Mouse (Mus musculus) adrenal gland, adult 2 months (tissue): ENCODE data around the gene Sec14l1. TPM values are rescaled to one million over a fixed set of nuclear protein-coding genes. Genes with fewer than 3 reads are reported as not detected.

ENCODE experiments used
- DNase-seq: peaks from one replicate; pipeline ENCODE4 v3.0.0; 2021
- polyA plus RNA-seq: library from polyadenylated mRNA; depleted of rRNA; stranded (reverse); fragments of >200 nt; gene quantifications from 2 replicates; pipeline ENCODE4 v1.2.3, GENCODE M21; 2012
- total RNA-seq, 2 experiments: library from RNA; stranded (reverse); gene quantifications; 2 replicates each; pipeline ENCODE4 v1.2.3; 2021

Sec14l1 gene
- total and polyA plus RNA-seq, 3 experiments, result 117 to 175 (median 161) TPM

DNA sequence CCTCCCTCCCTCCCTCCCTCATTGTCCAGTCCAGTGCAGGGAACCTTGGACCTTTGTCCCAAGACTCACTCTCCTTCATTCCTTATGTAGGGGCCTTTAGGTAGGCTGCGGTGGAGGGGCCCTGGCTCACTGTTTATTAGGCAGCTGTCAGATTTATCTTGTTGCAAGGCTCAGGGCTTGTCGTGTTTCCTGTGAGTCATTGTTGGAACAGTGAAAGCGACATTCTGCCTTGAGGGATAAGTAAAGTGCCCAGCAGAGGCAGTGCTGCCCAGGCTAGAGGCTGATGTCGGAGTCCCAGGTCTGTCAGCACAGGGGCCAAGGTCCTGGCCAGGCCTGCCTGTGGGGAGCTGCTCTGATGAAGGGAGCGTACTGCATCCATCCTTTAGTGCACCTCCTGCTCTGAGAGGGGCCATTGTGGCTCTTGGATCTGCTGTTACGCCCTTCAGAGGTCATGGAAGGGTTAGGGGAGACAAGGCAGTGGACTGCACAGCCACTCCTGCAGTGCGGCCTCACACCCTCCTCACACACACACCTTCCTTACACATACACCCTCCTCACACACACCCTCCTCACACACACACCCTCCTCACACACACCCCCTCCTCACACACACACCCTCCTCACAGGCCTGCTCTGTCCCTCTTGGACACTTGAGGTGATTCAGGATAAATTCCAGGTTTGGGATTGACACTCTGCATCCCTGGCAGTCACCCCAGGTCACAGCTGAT is 39.3 kb downstream of the Sec14l1 start:
- peak; percentile 78 for DNase-seq

- DNase-seq, result no peak
These were observed 41.8 kb downstream of the Sec14l1 start for GRCm38 (mm10) chr11:117156725-117157124.

DNA sequence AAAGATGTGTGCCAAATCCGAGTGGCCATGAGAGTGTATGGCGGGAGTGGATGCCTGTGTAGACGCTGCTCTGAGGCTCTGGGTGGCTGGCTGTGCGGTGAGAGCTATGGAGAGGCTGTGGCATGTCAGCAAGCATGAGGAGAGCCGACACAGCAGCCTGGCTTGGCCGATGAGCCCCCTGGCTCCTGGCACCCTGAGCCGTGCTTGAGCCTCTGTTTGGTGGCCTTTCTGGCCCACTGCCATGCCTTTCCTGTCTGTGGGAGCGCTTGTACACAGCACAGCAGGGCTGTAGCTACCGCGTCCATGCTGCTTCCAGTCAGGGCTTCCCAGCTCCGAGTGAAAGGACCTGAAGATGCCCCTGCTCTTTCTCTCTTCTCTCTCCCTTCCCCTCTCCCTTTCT is 43.4 kb downstream of the Sec14l1 start:
- no peak for DNase-seq

DNA sequence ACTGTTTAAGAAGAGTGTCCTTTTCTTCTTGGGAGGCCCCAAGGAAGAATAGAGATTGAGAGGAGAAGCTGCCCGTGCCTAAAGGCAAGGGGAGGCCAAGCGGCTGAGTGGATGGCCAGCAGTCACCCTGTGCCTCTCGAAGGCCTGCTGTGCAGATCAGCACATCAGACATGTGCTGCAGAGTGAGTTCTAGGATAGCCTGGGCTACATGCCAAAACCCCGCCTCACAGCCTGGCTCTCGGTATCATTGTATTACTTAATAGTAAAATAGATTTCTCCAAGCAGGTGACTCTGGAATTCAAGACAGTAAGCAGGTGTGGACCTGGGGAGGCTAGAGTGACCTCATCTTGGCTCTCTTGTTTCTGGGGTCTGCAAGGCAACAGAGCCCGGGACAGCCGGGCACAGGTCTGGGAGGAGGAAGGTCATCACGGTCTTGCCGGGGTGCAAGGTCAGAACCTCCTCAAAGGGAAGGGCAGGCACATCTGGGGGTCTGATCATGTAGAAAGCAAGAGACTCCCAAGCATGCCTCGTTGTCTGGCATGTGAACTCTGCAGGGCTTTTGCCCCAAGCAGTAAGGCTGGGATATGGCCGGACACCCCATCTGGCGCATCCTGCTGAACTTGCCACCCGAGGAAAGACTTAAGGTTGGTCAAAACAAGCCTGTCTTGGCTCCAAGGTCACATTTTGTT is 44.4 kb downstream of the Sec14l1 start:
- DNase-seq, result no peak

- no peak for DNase-seq
These were observed 45.0 kb downstream of the Sec14l1 start for GRCm38 (mm10) chr11:117159946-117160307.

GRCm38 (mm10) chr11:117160791-117161190 is 45.8 kb downstream of the Sec14l1 start:
- no peak for DNase-seq

DNA sequence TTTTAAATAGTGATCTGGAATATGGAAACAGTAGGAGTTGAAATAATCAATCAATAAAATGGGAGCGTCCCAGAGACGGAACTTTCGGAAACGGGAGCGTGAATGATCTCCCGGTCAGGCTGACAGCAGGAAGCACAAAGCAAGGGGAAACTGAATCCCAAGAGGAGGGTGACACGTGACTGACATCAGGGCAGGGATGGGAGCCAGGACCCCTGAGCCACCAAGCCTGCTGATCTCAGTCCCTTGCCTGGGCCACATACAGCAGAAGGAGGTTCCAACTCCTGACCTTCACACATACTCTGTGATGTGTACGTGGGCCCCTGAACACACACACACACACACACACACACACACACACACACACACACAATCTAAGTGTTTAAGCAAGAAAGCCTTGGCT is 46.6 kb downstream of the Sec14l1 start:
- DNase-seq, result no peak

DNA sequence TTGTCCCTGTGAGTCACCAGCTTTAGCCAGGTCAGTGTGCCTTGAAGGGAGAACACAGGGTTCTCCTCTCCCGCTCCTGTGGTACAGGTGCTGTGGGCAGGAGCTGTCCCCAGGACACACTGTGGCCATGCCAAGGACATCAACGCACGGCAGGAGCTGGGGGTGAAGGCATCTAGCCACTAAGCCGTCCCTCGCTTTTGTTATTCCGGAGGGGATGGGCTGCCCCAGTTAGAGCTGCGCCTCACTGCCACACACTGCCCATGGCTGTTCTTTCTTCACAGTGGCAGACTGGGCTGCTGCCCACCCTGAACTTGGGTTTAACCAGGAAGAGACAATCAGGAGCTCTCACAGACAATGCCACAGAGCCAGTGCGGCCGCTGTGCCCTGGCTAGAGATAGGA is 48.1 kb downstream of the Sec14l1 start:
- DNase-seq, result no peak

DNA sequence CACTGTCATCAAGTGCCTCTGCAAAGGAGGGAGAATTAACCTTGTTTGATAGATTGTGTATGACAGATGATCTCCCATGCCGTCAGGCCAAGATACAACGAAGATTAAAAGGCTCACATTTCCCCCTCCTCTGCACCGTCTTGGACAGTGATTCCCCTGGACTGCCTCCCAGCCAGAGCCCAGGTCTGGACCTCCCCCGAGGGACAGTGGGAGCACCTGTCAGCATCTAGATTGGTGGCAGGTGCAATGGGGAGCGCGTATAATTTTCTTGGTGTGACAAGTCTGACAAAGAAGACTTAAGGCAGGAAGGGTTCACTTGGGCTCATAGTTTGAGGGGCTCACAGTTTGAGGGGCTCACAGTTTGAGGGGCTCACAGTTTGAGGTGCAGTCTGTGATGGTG is 48.8 kb downstream of the Sec14l1 start:
- no peak for DNase-seq

DNA sequence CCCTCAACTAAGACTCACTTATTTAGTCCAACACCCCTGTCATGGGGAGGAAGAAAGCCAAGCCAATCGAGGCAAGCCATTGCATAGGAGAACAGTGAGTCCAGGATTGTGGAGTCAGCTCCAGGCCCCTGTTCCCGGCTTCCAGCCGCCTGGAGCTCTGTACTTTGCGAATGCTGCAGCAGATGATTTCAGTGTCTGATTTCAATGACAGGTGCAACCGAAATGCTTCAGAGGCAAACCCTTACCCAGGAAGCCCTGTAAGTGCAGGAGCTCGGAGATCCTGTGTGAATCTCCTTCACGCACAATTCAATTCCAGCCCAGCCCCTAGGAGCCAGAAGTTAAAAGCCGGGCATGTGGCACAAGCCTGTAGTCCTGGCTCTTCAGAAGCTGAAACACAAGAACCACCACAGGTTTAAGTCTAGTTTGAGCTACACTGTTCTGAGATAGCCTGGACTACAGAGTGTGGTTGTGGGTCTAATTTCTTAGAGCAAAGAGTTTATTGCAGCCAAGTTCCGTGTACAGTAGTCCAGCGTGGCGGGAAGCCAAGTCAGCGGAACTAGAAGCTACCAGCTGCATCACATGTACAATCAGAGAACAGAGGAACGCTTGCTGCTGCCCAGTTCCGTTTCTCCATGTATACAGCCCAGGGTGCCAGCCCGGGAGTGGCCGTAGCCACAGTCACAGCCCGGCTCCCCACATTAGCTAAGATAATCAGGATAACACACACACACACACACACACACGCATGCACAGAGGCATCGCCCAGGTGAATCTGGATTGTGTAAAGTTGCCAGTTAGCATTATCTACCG is 53.5 kb downstream of the Sec14l1 start:
- no peak for DNase-seq

DNA sequence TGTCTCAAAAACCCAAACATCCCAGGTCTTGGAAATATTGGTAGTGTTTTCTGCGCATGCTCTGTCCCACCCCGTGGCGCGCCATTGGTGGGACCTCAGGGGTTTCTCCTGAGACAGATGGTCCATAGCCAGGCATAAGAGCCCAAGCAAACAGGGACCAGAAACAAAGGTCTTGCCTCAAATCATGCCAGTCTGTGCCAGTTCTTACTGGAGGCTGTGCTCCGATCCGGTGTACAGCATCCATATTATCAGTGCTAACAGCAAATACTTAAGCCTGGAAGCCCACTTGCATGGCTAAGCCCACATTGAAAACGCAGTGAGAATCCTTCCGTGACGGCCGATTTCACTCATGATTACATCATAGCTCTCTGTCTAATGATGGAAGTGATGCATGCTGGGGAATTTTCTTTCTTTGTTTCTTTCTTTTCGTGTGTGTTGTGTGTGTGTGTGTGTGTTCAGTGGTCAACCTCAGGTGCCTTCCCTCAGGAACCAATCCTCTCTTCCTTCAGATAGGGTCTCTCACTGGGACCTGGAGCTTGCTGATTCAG is 54.2 kb downstream of the Sec14l1 start:
- DNase-seq, result no peak

DNA sequence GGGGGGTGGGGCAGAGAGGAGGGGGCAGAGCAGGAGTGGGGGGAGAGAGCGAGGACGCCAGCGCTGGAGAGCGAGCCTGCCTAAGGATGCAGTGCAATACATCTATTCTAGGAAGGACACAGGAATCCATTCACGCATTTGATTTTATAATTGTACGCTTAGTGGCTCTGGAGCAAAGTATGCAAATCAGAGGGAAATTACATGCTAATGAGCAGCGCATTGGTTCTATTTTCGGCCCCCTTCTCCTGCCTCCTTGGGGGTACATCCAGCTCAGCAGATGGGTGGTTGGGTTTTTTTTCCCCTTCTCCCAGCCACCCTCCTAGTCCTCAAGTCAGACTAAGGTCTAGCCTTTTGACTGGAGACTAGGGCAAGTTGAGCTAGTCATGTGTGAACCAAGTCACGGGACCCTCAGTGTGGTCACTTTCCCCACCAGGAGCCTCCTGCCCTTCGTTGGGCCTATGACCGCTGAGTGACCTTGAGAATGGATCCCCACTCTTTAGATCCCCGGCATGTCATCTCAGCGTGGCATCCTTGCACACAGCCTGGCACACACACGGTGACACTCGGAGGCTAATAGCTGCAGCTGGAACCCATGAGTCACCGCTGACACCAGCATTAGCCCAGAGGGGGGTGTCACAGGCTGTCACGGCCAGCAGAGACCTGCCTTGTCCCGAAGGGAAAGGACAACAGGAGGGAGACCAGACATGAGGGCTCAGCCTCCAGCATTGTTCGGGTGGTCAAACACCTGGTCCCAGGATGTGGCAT is 55.0 kb downstream of the Sec14l1 start:
- DNase-seq, result peak; percentile 77

DNA sequence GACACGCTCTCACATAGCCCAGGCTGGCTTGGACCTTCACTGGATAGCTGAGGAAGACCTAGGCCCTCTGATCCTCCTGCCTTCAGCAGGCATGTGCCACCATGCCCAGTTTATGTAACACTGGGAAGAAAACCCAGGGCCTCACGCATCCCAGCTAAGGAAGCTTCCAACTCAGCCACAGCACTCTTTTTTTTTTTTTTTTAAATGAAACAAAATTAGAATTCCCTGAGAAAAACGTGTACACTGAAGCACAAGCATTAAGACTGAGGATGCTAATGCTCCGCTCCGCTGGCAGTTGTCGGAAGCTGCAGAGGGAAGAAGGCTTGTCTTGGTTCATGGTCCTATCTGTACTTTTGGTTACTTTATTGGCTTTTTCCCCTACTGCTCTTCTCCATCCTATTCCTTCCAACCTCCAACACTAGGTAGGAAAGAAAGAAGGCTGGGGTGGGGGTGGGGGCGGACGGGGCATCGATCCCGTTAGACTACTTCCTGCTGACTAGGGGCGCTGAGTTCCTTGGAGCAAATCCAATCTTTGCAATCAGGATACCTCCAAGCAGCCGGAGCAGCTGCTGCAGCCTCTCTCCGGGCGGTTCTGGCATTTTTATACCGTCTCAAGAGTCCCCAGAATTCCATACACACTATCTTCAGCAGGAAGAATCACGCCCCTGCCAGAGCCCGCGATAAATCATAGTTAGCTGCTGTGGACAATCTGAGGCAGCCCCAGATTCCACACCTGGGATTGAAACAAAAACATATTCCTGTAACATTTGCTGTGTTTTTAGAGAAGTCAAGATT is 59.3 kb downstream of the Sec14l1 start:
- no peak for DNase-seq

DNA sequence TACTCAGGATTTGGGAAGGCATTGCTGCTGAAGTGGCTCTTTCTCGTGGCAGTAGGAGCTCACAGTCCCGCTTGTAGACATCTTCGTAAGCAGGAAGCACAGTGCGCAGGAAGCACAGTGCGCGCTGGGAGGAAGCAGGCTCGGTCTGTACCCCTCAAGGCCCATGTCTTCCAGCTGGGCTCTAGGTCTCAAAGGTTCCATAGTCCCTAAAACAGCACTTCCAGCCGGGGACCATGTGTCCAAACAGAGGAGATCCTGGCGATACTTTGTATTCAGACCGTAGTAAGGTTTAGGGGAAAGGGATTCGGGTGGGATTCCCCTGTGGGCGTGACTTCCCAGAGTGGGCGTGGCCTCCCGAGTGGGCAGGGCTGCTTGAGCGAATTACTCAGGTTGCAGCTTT is 60.0 kb downstream of the Sec14l1 start:
- DNase-seq, result no peak

- no peak for DNase-seq
These were observed 60.5 kb downstream of the Sec14l1 start for GRCm38 (mm10) chr11:117175472-117175871.

DNA sequence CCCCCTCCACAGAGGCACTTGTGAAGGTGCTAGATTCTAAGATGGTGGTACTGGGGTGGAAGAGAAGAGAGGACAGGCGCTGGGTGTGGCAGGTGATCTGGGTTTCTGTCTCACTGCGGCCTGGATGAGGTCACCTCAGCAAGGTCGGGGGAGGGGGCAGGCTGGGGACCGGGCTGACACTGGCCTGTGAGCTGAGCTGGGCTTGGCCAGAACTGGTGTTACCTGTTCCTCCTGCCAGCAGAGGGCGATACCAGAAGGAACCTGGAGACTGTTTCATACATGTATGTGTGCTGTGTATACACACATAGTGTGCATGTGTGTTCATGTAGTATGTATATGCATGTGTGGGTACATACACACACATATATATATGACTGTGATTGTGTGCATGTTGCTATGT is 61.3 kb downstream of the Sec14l1 start:
- DNase-seq, result peak; percentile 67

DNA sequence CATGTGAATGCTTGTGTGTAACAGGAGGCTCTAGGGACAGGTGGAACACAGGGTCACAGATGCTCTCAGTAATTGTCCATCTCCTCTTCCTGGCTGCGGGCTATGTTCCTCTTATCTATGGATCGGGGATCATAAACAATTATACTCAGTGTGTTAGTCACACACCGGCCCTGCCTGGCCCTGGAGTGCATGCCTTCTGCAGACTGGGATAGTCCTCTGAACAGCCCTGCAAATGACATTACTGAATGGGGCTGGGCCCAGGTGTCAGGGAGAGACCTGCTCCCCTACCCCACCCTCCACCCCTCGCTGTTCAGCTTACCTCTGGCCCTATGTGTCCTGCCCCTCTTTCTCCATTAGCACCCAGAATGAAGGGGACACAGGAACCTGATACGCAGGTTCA is 61.9 kb downstream of the Sec14l1 start:
- no peak for DNase-seq

DNA sequence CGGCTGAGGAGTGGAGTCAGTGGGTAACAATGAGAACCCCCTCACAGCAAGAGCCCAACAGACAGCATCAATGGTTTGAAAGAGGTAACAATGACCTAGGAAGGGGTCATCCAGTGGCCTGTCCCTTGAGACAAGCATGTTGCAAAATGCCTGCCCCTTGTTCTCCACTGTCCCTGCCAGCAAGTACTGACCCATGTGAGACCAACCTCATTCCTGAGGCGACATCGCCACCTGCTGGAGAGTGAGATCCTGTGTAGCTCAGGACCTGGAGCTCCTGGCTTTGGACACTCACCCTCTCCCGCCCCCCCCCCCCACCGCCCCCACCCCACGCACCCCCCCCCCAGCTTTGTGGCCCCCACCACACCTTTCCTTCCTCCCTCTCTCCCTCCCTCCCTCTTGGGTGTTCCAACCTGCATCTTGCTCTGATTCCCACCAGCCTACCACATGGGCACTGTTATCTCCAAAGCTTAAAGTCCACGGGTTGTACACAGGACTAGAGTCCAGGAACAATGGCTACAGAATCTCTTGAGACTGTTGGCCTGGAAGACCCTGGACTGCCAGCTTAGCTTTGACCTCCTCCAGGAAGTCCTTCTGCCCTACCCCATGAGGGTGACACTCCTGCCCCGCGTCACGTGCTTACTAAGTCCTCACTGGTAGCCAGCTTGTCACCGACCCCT is 62.5 kb downstream of the Sec14l1 start:
- DNase-seq, result peak; percentile 90

- no peak for DNase-seq
These were observed 64.9 kb downstream of the Sec14l1 start for GRCm38 (mm10) chr11:117179902-117180301.

GRCm38 (mm10) chr11:117182808-117183207 is 67.8 kb downstream of the Sec14l1 start:
- no peak for DNase-seq

GRCm38 (mm10) chr11:117183299-117183698 is 68.3 kb downstream of the Sec14l1 start:
- no peak for DNase-seq
